Mouse (Mus musculus): Measurements from ENCODE around the gene Rps18. TPM values are rescaled to one million over a fixed set of nuclear protein-coding genes. Genes with fewer than 3 reads are reported as not detected.

Rps18 gene
- 1,434 to 1,528 TPM (median 1,474 TPM) in 4 replicates for total RNA-seq (2023)

GRCm38 (mm10) chr17:33955555-33956214, at the start of gene Rps18, which contains the start of gene Vps52:
TSS of gene Rps18 (minus strand) at chr17:33956001.
TSS of gene Vps52 (plus strand) at chr17:33955812.

GRCm38 (mm10) chr17:34000150-34000537, 44.3 kb upstream of the Rps18 start, which contains the start of gene H2-K1:
TSS of gene H2-K1 (minus strand) at chr17:34000347.

GRCm38 (mm10) chr17:33951021-33951946, 4.5 kb downstream of the Rps18 start, which contains the start of gene B3galt4:
TSS of gene B3galt4 (minus strand) at chr17:33951488.

GRCm38 (mm10) chr17:33940206-33940805, 15.5 kb downstream of the Rps18 start, which contains the start of the genes Pfdn6 and Wdr46:
TSS of gene Pfdn6 (minus strand) at chr17:33940343.
TSS of gene Wdr46 (plus strand) at chr17:33940660.

GRCm38 (mm10) chr17:33929371-33930279, 26.2 kb downstream of the Rps18 start, which contains the start of gene Rgl2:
TSS of gene Rgl2 (plus strand) at chr17:33929543.

GRCm38 (mm10) chr17:33915671-33916250, 40.0 kb downstream of the Rps18 start, which contains the start of the genes Tapbp and Zbtb22:
TSS of gene Tapbp (plus strand) at chr17:33915899.
TSS of gene Zbtb22 (plus strand) at chr17:33915904.

GRCm38 (mm10) chr17:33909077-33909868, 46.5 kb downstream of the Rps18 start, which contains the start of gene Daxx:
TSS of gene Daxx (plus strand) at chr17:33909414.

GRCm38 (mm10) chr17:33904835-33905234, 51.0 kb downstream of the Rps18 start, which contains the start of gene Platr17:
TSS of gene Platr17 (plus strand) at chr17:33905135.

Other genes with a start within 250 kb of the Rps18 start
- 42.0 to 48.3 TPM (median 44.9 TPM) in 4 replicates for gene March2, start 237.3 kb downstream of the Rps18 start, total RNA-seq (2023)
- gene Rab11b, start 195.5 kb downstream of the Rps18 start, total RNA-seq (2023), result 193 to 221 TPM (median 217 TPM) in 4 replicates
- gene Angptl4, start 174.2 kb downstream of the Rps18 start, total RNA-seq (2023), result 0.42 to 0.43 TPM in 2 of 4 replicates, not detected in the others
- gene Kank3, start 145.5 kb downstream of the Rps18 start, total RNA-seq (2023), result 1.8 to 3.6 TPM (median 2.5 TPM) in 4 replicates
- gene Rps28, start 131.4 kb downstream of the Rps18 start, total RNA-seq (2023), result 3,326 to 3,462 TPM (median 3,401 TPM) in 4 replicates
- gene Ndufa7, start 131.4 kb downstream of the Rps18 start, total RNA-seq (2023), result 142 to 168 TPM (median 145 TPM) in 4 replicates
- gene Cd320, start 112.9 kb downstream of the Rps18 start, total RNA-seq (2023), result 3.6 to 7.8 TPM (median 5.2 TPM) in 4 replicates
- not detected in 4 replicates for gene Gm7029, start 82.2 kb downstream of the Rps18 start, total RNA-seq (2023)
- gene Kifc1, start 65.3 kb downstream of the Rps18 start, total RNA-seq (2023), result 2.4 to 6.4 TPM (median 2.6 TPM) in 4 replicates
- gene Platr17, start 50.9 kb downstream of the Rps18 start, total RNA-seq (2023), result 0.75 to 0.94 TPM in 2 of 4 replicates, not detected in the others
- gene Daxx, start 46.6 kb downstream of the Rps18 start, total RNA-seq (2023), result 43.7 to 52.6 TPM (median 49.3 TPM) in 4 replicates
- 431 to 449 TPM (median 436 TPM) in 4 replicates for gene Tapbp, start 40.1 kb downstream of the Rps18 start, total RNA-seq (2023)
- gene Zbtb22, start 40.1 kb downstream of the Rps18 start, total RNA-seq (2023), result 37.5 to 42.9 TPM (median 39.2 TPM) in 4 replicates
- gene Rgl2, start 26.5 kb downstream of the Rps18 start, total RNA-seq (2023), result 169 to 183 TPM (median 181 TPM) in 4 replicates
- gene Pfdn6, start 15.7 kb downstream of the Rps18 start, total RNA-seq (2023), result 55.2 to 64.5 TPM (median 58.4 TPM) in 4 replicates
- 37.1 to 42.6 TPM (median 40.1 TPM) in 4 replicates for gene Wdr46, start 15.3 kb downstream of the Rps18 start, total RNA-seq (2023)
- 3.9 to 6.1 TPM (median 5.8 TPM) in 4 replicates for gene B3galt4, start 4.5 kb downstream of the Rps18 start, total RNA-seq (2023)
- gene Vps52, start 189 bp downstream of the Rps18 start, total RNA-seq (2023), result 86.2 to 102 TPM (median 93.0 TPM) in 4 replicates
- gene H2-K1, start 44.3 kb upstream of the Rps18 start, total RNA-seq (2023), result 2,712 to 3,144 TPM (median 2,852 TPM) in 4 replicates
- 31.0 to 45.2 TPM (median 32.4 TPM) in 4 replicates for gene Ring1, start 68.7 kb upstream of the Rps18 start, total RNA-seq (2023)
- 122 to 144 TPM (median 136 TPM) in 4 replicates for gene H2-Ke6, start 72.1 kb upstream of the Rps18 start, total RNA-seq (2023)
- 63.8 to 91.4 TPM (median 78.7 TPM) in 4 replicates for gene Slc39a7, start 75.7 kb upstream of the Rps18 start, total RNA-seq (2023)
- 106 to 119 TPM (median 119 TPM) in 4 replicates for gene Rxrb, start 75.8 kb upstream of the Rps18 start, total RNA-seq (2023)
- 4.3 to 8.8 TPM (median 5.6 TPM) in 4 replicates for gene Col11a2, start 83.4 kb upstream of the Rps18 start, total RNA-seq (2023)
- gene H2-Oa, start 136.3 kb upstream of the Rps18 start, total RNA-seq (2023), result 232 to 249 TPM (median 239 TPM) in 4 replicates
- gene H2-DMa, start 163.5 kb upstream of the Rps18 start, total RNA-seq (2023), result 659 to 693 TPM (median 673 TPM) in 4 replicates
- gene Brd2, start 166.6 kb upstream of the Rps18 start, total RNA-seq (2023), result 421 to 508 TPM (median 482 TPM) in 4 replicates
- 1,557 to 1,593 TPM (median 1,583 TPM) in 4 replicates for gene H2-DMb2, start 187.3 kb upstream of the Rps18 start, total RNA-seq (2023)
- 718 to 852 TPM (median 762 TPM) in 4 replicates for gene H2-DMb1, start 197.1 kb upstream of the Rps18 start, total RNA-seq (2023)
- 128 to 142 TPM (median 134 TPM) in 4 replicates for gene Tap1, start 231.6 kb upstream of the Rps18 start, total RNA-seq (2023)
- 94.7 to 115 TPM (median 111 TPM) in 4 replicates for gene Psmb9, start 231.8 kb upstream of the Rps18 start, total RNA-seq (2023)
- 201 to 222 TPM (median 208 TPM) in 4 replicates for gene Psmb8, start 241.7 kb upstream of the Rps18 start, total RNA-seq (2023)
- gene Tap2, start 247.5 kb upstream of the Rps18 start, total RNA-seq (2023), result 108 to 140 TPM (median 126 TPM) in 4 replicates

All from B cell, adult 62 days (primary cell).